Comparison of ENCODE assay signal across 12 mouse cellular contexts in the genomic region with DNA sequence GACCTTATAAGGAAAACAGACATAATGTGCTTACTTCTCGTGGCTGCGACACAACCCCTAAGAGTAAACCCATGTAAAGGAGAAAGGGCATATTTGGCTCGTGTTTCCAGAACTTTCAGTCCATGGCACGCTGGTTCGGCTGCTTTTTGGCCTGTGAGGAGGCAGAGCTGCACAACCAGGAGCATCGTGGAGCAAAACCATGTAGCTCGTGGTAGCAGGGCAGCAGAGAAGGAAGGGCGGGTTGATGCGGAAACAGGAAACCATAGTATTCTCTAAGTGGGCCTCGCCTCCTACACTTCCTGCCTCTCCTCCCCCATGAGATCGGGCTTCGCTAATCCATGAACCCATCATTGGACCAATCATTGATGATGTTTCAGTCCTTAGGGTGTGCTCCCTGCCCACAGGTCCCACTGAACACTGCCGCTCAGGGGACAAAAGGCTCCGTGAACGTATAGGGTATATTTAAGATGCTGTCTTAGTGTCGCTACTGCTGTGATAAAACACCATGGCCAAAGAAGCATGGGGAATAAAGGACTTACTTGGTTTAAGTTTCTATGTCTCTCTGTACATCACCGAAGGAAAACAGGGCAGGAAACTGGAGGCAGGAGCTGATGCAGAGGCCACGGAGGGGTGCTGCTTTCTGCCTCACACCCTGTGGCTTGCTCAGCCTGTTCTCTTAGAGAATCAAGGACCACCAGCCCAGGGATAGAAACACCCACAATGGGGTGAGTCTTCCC. TPM values are rescaled to one million over a fixed set of nuclear protein-coding genes. Genes with fewer than 3 reads are reported as not detected.
A peak's percentile ranks its signal among the peaks of the same experiment; 100 is the strongest.
DNase-seq lines count a peak whose midpoint lies in the region; ATAC-seq and TF ChIP-seq lines count a peak whose summit lies in the region.
"Had no signal": no experiment of that assay in that cellular context is flagged by ENCODE, and none has a peak within 500 bp of the region (broad histone marks: within the 10 kb centered on the region; RNA-seq: fewer than 3 reads in every experiment).

No protein-coding gene starts in this region.

- H3K4me2 ChIP-seq in stomach, postnatal 0 days (replicated peaks; ENCODE audit: low read depth) = no peak overlapping the region
- H3K4me2 ChIP-seq in intestine, embryonic 15.5 days (replicated peaks) = no peak overlapping the region

- TF ChIP-seq CTCF in stomach, postnatal 0 days (IDR thresholded peaks at IDR 0.05; ENCODE audit: low read depth) = no peak

- H3K4me1 ChIP-seq in stomach, postnatal 0 days (replicated peaks; ENCODE audit: control insufficient read depth, insufficient read depth) = no peaks in the 10 kb centered on the region; the same call in 1 of the 2 replicates
- no peaks in the 10 kb centered on the region for H3K4me1 ChIP-seq in intestine, embryonic 15.5 days (replicated peaks)

- H3K9me3 ChIP-seq in stomach, postnatal 0 days (ENCODE audit: control insufficient read depth, low read length) = no peaks in the 10 kb centered on the region
- H3K9me3 ChIP-seq in intestine, embryonic 15.5 days = no peaks in the 10 kb centered on the region
- H3K9me3 ChIP-seq: limb, embryonic 12.5 days had no signal

- no peak overlapping the region for H3K4me3 ChIP-seq in stomach, postnatal 0 days (ENCODE audit: low read depth, low read length)
- H3K4me3 ChIP-seq in intestine, embryonic 15.5 days (replicated peaks) = no peak overlapping the region
- H3K4me3 ChIP-seq: limb, embryonic 12.5 days had no signal

- H3K27me3 ChIP-seq in stomach, postnatal 0 days (ENCODE audit: control insufficient read depth, insufficient read depth, low read length) = no peaks in the 10 kb centered on the region
- no peaks in the 10 kb centered on the region; the same call in 1 of the 2 replicates for H3K27me3 ChIP-seq in intestine, embryonic 15.5 days (replicated peaks)
- H3K27me3 ChIP-seq: limb, embryonic 12.5 days had no signal

- peak; percentile 20 to 40 for DNase-seq in spleen, adult 18-20 months
- no peak for DNase-seq in spleen, postnatal 14 days (ENCODE audit: low spot score in 2 of 2)
- DNase-seq in thymus, postnatal 4 days = peak; percentile 56
- DNase-seq in stomach, postnatal 0 days (ENCODE audit: low spot score) = no peak
- no peak for DNase-seq in left cerebral cortex, adult 18-20 months (ENCODE audit: low spot score in 2 of 2)
- DNase-seq: cerebellum, adult 18-20 months; heart, postnatal 14 days; kidney, postnatal 14 days had no signal

- no peak for TF ChIP-seq EP300 in stomach, postnatal 0 days (optimal IDR thresholded peaks at IDR 0.05)

- ATAC-seq in activated CD4-positive, CD25-positive, alpha-beta regulatory T cell, adult 4 months = peak; percentile 74
- peak; percentile 37; the same call in 1 of the 2 replicates for ATAC-seq in neutrophil, adult 5-6 weeks (ENCODE audit: extremely low read depth, insufficient number of reproducible peaks, low FRiP score, poor library complexity, severe bottlenecking)
- no peak for ATAC-seq in stomach, postnatal 0 days (ENCODE audit: low FRiP score, low TSS enrichment)
- ATAC-seq in intestine, embryonic 15.5 days = no peak

- H3K27ac ChIP-seq in stomach, postnatal 0 days (replicated peaks) = no peak overlapping the region
- no peak overlapping the region for H3K27ac ChIP-seq in intestine, embryonic 15.5 days
- H3K27ac ChIP-seq: limb, embryonic 12.5 days had no signal

- WGBS in stomach, postnatal 0 days = 76% methylated on average over 18 of the region's 18 CpGs
- WGBS in intestine, embryonic 15.5 days = 77% methylated on average over 18 of the region's 18 CpGs

- no peak overlapping the region for H3K9ac ChIP-seq in stomach, postnatal 0 days (ENCODE audit: low read length)
- no peak overlapping the region for H3K9ac ChIP-seq in intestine, embryonic 15.5 days
- H3K9ac ChIP-seq: limb, embryonic 12.5 days had no signal

- H3K36me3 ChIP-seq in stomach, postnatal 0 days (ENCODE audit: control insufficient read depth, insufficient read depth, low read length) = no peaks in the 10 kb centered on the region
- H3K36me3 ChIP-seq in intestine, embryonic 15.5 days = no peaks in the 10 kb centered on the region
- H3K36me3 ChIP-seq: limb, embryonic 12.5 days had no signal

RNA-seq across cellular contexts. Expression of a gene that starts 18.4 kb away (rescaled TPM):
- polyA plus RNA-seq in activated CD4-positive, CD25-positive, alpha-beta regulatory T cell, adult 4 months (2017; shearing (Covaris generic)) = 100 to 1,000 TPM; 109 to 110 TPM
- 121 and 129 TPM in 2 replicates for total RNA-seq in neutrophil, adult 5-6 weeks (2017)
- polyA plus RNA-seq in stomach, postnatal 0 days (2015; fragmentation: Nextera tagmentation; extraction: Ambion mirVana) = 52.5 and 53.6 TPM in 2 replicates
- 100 to 1,000 TPM; 109 to 117 TPM for total RNA-seq in left cerebral cortex, adult 18-20 months (2021)
- polyA plus RNA-seq in intestine, embryonic 15.5 days (2015; fragmentation: Nextera tagmentation; extraction: Ambion mirVana) = 112 and 129 TPM in 2 replicates

Comparison
In these comparisons a context has a peak if more than half of its experiments do, and no peak if none do; other contexts are left out.
1. DNase-seq: peak in spleen, adult 18-20 months (2 of 2) and thymus, postnatal 4 days (single experiment); none in spleen, postnatal 14 days (0 of 2), stomach, postnatal 0 days (single experiment) and left cerebral cortex, adult 18-20 months (0 of 2).
2. ATAC-seq: peak in activated CD4-positive, CD25-positive, alpha-beta regulatory T cell, adult 4 months (single experiment) and neutrophil, adult 5-6 weeks (single experiment); none in stomach, postnatal 0 days (single experiment) and intestine, embryonic 15.5 days (single experiment).